Mouse (Mus musculus) layer of hippocampus, postnatal 25 days (tissue): Measurements from ENCODE around the gene Gli2. TPM values are rescaled to one million over a fixed set of nuclear protein-coding genes. Genes with fewer than 3 reads are reported as not detected.

Source experiments
- DNase-seq, 2 experiments: peaks; one replicate each; pipeline ENCODE4 v3.0.0; 2022; ENCODE audit warnings: mixed read lengths in 2 of 2, low spot score in 1 of 2; ENCODE audit errors: extremely low spot score in 1 of 2
- total RNA-seq, 2 experiments: library from RNA; stranded (reverse); gene quantifications; 2 replicates each; pipeline ENCODE4 v1.2.3; 2021

Gene Gli2
- total RNA-seq, 2 experiments from 2014 or later = 3.4 to 4.1 TPM

DNA sequence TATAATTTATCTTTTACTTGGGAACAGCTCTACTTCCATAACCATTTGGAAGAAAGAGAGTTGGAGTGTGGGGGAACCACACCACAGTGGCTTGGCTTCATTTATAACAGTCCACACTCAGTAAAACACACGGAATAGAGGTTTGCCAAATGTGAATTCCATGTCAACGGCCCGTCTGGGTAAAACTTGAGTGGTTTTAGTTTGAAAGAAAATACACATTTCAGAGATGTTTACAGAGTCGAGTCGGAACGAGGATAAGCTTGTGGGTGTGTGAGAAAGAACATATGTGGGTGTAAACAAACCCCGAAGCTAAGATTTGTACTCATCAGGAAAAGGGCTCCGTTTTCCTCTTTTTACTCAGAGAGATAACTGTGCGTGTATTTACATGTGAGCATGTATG is 145.8 kb downstream of the Gli2 start:
- DNase-seq = no peak

DNA sequence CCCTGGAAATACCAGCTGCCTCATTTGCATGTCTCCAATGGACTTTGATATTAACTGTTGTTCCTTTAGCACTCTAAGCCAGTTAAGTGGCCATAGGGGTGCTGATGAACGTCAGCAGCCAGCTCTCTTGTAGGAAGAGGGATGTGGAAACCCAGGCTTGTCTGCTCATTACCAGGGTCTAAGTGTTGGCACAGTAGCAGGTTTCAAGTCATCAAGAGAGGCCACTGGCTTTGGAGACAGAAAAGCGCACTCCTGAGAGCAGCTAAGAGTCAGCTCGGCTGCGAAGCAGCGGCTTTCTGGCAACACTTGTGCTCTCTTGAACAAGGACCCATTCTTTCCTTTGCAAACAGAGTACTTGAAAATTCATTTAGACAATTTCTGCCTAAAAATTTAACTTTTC is 148.1 kb downstream of the Gli2 start:
- no peak for DNase-seq

DNA sequence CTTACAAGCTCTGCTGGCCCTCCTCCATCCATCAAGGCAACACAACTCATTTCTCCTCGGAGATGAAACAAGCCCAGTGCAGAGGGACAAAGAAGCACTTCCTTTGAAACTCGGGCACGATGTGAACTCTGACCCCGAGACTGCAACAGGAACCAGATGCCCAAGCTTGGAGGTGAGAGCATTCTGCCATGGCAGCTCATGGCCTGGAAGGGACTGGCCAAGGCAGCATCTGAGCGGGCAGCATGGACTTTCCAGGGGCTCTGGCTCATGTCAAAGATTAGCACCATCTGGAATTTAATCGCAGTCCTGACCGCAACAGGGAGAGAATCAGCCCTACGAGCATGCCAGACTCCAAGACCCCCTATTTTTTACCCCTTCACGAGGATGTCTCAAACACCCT is 148.5 kb downstream of the Gli2 start:
- DNase-seq = no peak

DNA sequence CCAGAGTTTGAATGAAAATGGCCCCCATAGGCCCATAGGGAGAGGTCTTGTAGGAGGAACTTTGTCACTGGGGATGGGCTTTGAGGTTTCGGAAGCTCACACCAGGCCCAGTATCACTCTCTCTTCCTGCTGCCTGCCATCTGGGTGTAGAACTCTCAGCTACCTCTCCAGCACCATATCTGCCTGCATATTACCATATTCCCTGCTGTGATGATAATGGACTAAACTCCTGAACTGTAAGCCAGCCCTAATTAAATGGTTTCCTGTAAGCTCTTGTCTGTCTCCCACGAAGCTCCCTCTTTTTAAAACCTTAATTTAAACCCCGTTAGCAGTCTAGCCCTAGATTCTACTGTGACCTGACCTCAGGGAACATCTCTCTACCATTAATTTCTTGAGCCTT is 149.0 kb downstream of the Gli2 start:
- no peak for DNase-seq

DNA sequence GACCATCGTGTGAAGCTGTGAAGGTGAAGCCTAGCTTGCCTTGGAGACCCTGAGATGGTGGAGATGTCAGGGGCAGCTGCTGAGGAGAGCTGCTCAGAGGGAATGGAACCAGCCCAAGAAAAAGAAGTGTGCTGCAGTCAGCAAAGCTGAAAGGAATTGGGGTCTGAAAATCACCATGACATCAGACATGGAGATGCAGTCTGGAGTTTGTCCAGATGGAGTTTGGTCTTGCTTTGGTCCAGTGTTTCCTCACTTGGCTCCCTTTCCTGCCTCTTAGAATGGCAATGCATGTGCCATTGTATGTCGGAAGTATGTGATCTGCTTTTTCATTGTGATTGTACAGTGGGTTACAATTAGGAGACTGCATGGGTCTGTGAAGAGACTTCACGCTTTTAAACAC is 149.7 kb downstream of the Gli2 start:
- DNase-seq = no peak

DNA sequence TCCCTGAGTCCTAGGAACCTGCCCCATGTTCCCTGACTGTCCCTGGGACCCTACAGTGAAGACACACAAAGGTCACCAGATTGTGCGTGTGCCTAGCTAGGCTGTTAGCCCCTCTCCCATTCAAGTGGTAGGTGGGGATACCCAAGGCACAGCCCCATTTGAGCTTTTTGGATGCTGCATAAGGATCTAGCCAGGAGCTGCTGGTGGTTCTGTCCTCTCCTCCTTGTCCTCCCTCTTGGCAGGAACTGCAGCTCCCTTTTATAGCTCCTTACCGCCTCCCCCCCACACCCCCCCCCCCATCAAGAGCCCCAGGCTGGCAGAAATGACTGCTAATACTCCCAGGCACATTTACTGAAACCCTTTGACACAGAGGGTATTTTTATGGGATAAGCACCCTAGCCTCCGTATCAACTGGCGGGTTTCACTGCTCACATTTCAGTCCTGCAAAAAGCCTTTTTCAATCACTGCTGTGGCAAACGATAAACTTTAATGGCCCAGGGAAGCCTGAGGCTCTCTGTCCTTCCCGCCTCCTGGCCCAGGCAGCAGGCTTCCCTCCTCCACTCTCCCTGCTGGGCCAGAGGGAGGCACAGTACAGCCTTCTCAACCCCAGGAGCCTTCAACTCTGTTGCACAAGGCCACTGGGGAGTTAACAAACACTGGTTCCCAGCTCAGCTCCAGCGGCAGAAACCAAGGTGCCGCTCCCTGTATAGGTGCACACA is 151.4 kb downstream of the Gli2 start:
- DNase-seq = no peak

DNA sequence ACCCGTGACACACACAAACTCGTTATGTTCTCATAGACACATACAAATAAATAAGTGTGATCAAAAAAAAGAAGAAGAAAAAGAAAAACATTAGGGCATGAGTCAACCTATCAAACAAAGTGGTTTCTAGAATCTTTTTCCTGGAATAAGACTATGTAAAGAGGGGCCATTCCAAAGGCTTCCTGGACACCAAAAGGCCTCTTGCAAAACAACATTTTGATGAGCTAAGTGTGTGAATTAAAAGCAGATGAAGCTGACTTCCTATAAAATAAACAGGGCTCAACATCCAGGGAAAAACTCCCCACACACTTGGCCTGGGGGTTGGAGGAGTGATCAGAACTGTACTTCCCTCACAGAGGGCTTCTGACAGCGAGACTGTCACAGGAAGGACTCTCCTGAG is 155.1 kb downstream of the Gli2 start:
- DNase-seq = no peak

DNA sequence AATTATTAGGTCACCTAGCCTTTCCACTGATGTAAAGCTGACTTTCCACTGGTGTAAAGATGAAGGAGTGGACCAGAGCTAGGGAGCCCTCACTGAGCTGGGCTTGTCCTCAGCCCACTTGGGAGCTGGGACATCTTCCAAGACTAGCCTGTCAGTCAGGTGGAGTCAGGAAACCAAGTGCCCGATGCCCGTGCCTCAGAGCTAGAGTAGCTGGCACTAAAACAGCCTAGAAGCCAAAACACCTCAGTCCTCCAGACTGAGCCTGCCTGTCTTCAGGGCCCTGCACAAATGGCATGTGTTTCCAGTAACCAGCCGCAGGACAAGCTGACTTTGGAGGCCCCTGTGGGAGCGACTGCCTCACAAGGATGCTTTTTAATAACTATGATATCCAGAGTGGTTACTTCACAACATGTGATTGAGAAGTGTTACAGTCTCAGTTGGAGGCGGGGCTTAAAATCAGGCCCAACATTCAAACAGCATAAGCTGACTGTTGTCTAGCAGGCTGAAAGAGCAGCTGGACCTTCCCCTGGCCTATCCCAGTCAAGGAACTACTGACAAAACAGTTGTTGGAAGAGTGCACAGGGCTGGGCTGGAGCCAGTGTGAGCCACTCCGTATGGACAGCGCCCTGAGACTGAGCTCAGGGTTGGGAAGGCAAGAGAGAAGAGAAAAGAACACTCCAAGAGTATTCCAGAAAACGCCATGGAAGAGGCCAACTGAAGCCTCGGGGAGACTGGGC is 158.2 kb downstream of the Gli2 start:
- DNase-seq = no peak

DNA sequence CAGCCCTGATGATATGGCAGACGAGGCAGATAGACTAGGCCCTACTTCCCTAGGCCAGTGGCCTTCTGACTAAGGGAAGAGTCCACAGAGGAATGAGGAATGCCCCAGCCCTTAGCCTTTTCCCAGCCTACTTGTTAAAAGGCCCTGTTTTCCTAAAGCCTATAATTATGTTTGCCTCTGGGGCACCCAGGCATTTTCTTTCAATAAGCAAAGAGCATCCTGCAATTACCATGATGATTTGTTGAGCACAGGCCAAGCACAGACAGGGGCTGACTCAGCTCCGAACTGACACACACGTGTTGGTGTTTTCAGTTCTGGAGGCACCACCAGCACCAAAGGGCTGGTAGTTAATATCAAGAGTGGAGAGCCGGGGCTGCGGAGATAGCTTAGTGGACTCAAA is 162.0 kb downstream of the Gli2 start:
- DNase-seq = no peak

DNA sequence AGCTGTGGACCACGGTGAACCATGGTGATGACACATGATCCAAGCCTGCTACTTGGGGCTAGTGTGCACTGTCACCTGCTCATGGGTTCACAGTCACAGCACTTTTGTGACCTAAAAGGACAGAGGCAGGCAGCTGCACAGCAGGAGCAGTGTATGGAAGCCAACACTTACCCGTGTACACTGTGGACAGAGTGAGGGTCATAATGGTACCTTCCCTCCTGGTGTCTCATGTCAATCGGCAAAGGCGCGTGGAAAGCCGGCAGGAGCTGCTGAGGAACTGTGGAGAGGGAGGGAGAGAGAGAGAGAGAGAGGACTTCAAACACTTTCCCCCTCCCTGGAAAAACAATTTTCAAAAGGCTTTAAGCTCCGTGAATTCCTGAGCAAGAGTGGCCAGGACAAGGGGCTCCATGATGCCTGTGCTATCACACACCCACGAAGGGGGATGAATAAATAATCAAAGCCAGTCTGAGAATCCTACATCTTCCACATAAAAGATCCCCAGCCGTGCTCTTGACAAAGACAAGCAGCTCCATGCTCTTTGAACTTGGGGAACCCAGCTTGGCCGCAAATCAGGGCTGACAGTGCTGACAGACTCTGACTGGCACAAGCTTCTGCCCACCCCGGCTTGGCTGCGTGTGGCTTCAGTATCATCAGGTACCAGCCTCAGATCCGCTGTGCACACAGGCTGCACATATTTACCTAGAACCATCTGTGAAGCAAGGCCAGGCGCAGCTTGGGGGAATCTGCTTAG is 163.1 kb downstream of the Gli2 start:
- no peak for DNase-seq

DNA sequence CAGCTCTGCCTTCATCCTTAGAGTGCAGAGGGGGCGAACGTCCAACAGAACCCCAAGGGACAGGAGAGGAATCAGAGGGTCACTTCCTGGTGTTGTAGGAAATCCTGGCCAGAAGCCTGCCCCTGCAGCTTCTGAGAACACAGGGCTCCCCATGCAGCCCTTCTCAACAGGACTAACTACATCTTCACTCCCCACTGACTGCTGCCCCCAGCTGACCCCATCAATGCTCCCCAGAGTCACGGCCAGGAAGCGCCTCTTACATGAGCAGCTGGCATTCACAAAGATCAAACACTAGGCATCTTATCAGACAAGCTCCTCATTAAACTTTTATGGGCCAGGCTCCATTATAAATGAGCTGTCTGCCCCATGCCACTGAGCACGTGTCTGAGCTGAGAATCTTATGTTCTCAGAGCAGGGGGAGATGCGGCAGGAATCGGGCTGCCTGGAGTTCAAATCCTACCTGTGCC is 172.6 kb downstream of the Gli2 start:
- DNase-seq = no peak

DNA sequence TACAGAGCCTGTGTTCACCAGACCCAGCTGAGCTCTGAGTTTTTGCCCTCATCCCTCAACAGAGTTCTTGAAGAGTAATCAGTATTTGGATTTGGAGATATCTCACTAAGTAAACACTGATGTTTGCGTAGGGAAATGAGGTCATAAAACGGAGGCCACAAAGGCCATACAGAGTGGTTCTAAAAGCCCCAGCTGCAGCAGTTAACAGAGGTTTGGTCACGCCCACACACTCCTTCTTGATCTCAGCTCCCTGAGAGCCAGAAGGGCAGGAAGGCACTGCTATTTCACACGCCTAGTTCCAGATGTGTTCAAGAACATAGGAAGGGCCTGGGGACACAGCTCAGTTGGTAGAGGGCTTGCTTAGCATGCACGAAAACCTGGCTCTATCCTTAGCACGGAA is 175.1 kb downstream of the Gli2 start:
- DNase-seq = no peak

DNA sequence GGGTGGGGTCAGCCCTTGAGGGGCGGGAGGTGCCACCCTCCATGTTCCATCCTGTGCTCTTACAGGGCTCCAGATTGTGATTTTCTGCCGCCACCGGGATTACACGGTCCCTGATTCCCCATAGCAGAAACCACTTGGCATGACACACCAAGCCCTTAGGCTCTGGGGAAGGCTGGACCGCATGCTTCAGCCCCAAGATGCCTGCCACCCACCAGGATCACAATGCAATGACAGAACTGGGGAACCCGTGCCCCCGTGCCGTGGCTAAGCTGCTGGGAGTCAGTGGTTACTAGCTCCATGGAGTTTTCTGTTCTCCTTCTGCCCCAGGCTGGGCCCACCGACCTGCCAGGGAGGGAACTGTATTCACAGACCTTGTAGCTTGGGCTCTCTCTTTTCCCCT is 178.2 kb downstream of the Gli2 start:
- no peak for DNase-seq

DNA sequence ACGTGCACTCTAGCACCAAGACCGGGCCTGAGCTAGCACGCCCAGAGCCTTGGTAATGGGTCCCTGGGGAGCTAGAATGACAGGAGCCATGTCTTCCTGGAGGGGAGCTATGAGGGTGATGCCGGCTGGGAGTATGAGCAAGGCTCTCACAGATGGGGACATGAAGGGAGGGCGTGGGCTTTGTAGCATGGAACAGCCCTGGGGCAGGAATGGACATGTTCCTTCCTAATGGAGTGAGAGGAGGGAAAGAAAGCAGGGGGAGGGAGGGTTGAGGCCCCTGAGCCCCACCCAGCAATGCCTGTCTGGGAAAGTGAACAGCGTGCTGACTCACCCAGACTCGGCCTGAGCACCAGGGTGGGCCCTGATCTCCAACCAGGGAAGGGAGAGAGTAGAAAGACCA is 179.9 kb downstream of the Gli2 start:
- no peak for DNase-seq

DNA sequence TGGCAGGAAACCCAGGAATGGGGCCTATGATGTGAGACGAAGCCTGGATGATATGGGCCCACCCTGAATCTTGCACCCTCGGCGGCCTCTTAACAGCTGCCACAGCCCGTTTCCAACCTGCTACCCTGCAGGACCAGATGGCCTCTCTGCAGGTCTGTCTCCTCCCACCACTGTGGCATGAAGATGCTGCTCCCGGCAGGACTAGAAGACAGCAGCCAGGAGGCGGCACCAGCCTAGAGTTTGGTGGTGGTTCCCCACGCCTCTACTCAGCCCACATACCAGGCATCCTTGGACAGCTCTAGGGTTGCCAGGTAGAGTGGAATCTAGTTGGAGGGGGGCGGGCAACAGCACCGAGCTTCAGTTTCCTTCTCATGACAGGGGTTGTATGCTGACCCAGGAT is 188.7 kb downstream of the Gli2 start:
- peak in 1 of 2 experiments; percentile 13 for DNase-seq

DNA sequence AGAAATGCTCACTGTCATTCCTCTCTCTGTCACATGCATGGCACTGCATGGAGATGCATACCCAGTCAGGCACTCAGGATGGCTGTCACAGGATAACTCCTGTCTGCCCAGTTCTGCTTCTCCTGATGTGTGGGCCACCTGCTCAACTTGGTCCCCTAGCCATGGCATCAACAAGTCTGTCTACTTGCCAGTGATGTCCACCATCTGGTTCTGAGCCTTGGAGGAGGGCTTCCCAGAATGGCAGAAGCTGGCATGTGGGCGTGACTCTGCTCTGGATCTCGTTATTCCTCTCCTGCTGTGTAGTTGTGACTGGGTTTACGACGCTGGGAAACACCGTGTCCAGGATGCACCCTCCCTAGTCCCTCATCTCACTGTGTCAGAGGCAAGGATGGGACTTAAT is 189.4 kb downstream of the Gli2 start:
- no peak for DNase-seq

DNA sequence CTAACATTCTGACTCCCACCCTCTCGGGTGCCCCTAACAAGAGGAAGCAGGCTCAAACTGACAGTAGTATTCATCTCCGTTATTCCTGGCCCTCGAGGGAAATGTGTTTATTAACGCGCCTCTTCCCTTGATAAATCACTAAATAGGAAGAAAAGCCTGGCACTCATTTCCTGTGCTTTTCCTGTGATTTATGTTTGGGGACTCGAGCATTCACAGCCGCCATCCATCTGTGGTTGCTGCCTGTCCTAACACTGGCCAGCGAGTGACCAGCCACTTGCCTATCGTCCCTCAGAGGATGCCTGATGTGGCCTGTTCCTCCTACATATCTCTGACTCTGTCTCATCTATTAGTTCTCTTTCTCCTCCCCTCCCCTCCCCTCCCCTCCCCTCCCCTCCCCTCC is 195.3 kb downstream of the Gli2 start:
- no peak for DNase-seq

DNA sequence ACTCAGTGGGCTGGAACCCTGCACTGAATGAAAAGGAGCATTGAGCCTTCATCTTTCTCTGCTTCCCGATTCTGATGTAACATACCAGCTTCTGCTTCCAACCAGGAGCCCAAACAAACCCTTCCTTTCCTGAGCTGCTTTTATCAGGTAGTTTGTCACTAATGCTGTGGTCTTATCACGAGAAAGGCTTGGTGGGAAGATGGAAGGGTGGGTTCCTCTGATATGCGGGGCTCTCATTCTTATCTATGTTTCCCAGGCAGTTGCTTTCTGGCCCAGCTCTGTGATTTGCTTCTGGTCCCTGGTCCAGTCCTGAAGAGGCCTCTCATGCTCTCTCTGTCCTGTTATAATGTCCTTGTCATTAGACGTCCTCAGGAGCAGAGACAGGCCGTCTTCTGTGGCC is 222.8 kb downstream of the Gli2 start:
- no peak for DNase-seq

DNA sequence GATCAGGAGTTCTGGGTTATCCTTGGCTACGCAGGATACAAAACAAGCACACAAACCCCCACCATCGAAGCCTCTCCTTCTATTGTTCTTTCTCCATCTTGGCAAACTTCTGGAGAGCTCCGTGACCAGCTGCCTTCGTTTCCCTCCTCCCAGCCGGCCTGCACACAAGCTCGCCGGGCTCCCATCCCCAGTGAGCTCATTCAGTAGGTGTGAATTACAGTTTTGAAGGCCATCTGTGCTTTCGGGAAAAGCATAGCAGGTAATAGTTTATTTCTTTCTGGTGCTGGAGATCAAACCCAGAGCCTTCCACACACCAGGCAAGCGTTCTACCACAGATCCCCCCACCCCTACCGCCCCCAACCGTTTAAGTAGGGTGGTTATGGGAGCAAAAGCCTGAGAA is 226.8 kb downstream of the Gli2 start:
- no peak for DNase-seq

DNA sequence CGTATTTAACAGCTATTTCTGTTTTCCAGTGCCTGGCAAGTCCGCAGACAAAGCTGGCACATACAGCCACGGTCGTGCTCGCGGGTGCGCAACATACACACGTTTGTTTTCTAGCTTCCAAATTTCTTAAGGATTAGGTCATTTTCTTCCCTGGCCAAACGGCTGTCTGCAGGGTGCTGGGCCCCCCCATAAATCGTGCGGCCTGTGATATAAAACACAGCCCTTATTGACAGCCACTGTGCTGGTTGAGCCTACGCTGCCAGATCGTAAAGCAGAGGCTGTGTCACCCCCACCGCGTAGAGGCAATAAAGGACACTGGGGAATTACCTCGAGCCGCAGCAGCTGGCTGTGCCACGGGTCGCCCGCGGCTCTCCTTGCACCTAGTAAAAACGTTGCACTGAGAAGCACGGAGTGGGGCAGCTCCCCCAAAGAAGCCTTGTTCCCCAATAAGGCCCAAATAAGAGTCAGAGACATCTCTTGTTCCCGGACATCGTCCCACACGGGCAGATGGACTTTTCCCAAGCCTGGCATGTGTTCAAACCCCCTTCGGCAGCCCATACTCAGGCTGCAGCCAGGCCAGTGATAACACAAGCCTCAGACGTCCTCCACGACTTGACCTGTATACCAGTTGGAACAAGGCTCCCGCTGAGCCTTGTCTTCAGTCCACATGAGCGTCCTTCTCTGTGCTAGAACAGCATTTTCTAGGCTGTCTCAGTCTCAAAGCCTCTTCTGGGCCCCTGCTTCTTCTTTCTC is 227.8 kb downstream of the Gli2 start:
- no peak for DNase-seq

DNA sequence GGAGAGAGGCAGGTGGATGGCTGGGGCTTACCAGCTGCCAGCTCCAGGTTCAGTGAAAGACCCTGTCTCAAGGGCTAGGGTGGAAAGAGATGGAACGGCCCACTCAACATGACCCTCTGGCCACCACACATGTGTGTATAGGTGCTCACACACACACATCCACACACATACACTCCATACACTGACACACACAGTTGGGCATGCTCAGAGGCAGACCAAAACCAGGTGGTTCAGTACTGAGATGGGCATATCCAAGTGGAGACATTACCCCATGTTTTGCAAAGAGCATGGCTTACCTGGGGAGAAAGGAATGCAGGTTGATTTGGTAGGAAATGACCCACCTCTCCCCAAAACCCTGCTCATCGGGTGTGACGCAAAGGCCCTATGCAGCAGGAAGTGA is 228.4 kb downstream of the Gli2 start:
- DNase-seq = no peak
